ENCODE assay signal across 8 mouse cellular contexts in genomic region chr15:31531446-31532330, GRCm38 (mm10). TPM values are rescaled to one million over a fixed set of nuclear protein-coding genes. Genes with fewer than 3 reads are reported as not detected.
DNase-seq lines count a peak whose midpoint lies in the region; ATAC-seq and TF ChIP-seq lines count a peak whose summit lies in the region.

No protein-coding gene starts in this region.

- CTCF ChIA-PET in Patski (lab: Charles Lee): no interaction called here

- ATAC-seq in kidney, embryonic 15.5 days (replicated peaks; ENCODE audit: low FRiP score): no peak
- peak; percentile 10 for ATAC-seq in Patski
- peak; percentile 62 for ATAC-seq in granulocyte monocyte progenitor cell, adult 5-6 weeks (replicated peaks; ENCODE audit: poor library complexity, severe bottlenecking)
- ATAC-seq in liver, embryonic 16.5 days (ENCODE audit: low read depth): no peak

- 20% methylated on average over 16 of the region's 16 CpGs for WGBS in kidney, embryonic 15.5 days
- WGBS in liver, embryonic 16.5 days (ENCODE audit: insufficient replicate concordance): 7% methylated on average over 16 of the region's 16 CpGs
- WGBS in thymus, adult 2 months: under 1% methylated on average over 16 of the region's 16 CpGs

- no peak for TF ChIP-seq POLR2A in thymus, adult 2 months (IDR thresholded peaks at IDR 0.05; ENCODE audit: control insufficient read depth, extremely low read depth, insufficient read depth, low read length, poor library complexity)

- peak overlapping the region; percentile 92 for H3K9ac ChIP-seq in kidney, embryonic 15.5 days
- peak overlapping the region; percentile 94 for H3K9ac ChIP-seq in liver, embryonic 16.5 days (ENCODE audit: low read depth, low read length)

- POLR2A ChIA-PET in Patski (lab: Charles Lee): interaction anchor here (1.2 kb wide), 1 partner anchor 8 kb away, joined by 4 read pairs; no protein-coding TSS in a partner anchor

- no peak for TF ChIP-seq CTCF in Patski (IDR thresholded peaks at IDR 0.05)
- no peak for TF ChIP-seq CTCF in thymus, adult 2 months (IDR thresholded peaks at IDR 0.05; ENCODE audit: borderline replicate concordance, control insufficient read depth, extremely low read depth, insufficient read depth, low read length, poor library complexity)

- peaks cover 5% of the 10 kb centered on the region; the same call in 1 of the 2 replicates for H3K36me3 ChIP-seq in kidney, embryonic 15.5 days
- H3K36me3 ChIP-seq in liver, embryonic 16.5 days (ENCODE audit: control insufficient read depth, insufficient read depth): no peaks in the 10 kb centered on the region
- no peaks in the 10 kb centered on the region for H3K36me3 ChIP-seq in thymus, adult 2 months (ENCODE audit: control insufficient read depth, insufficient read depth, low read length)

- H3K27ac ChIP-seq in kidney, embryonic 15.5 days: peak overlapping the region; percentile 94
- H3K27ac ChIP-seq in liver, embryonic 16.5 days (ENCODE audit: low read length): peak overlapping the region; percentile 97
- H3K27ac ChIP-seq in thymus, adult 2 months (ENCODE audit: control insufficient read depth, insufficient read depth, low read length): peak overlapping the region; percentile 91

- in situ Hi-C loops in Patski (cut with MboI; ENCODE audit: low pct_unique_long_range_greater_than_20kb): no loop called here

- DNase-seq in kidney, postnatal 25 days: no peak
- DNase-seq in Patski (ENCODE audit: low read depth, low spot score): no peak
- DNase-seq in thymus, adult 2 months: peak; percentile 45
- DNase-seq in urinary bladder, postnatal 14 days (ENCODE audit: low spot score): no peak
- DNase-seq in layer of hippocampus, adult 9-11 months: no peak

- peak overlapping the region; percentile 62 for H3K4me2 ChIP-seq in kidney, embryonic 15.5 days
- peak overlapping the region; percentile 92 for H3K4me2 ChIP-seq in liver, embryonic 16.5 days (ENCODE audit: low read depth, low read length)

- H3K4me1 ChIP-seq in kidney, embryonic 15.5 days: peaks cover 30% of the 10 kb centered on the region
- peaks cover 49% of the 10 kb centered on the region for H3K4me1 ChIP-seq in liver, embryonic 16.5 days (ENCODE audit: control insufficient read depth, low read depth, low read length)
- H3K4me1 ChIP-seq in thymus, adult 2 months (replicated peaks; ENCODE audit: control insufficient read depth, insufficient read depth, low read length): peaks cover 9% of the 10 kb centered on the region; the same call in 1 of the 2 replicates

- peak overlapping the region; percentile 92 for H3K4me3 ChIP-seq in kidney, embryonic 15.5 days (replicated peaks)
- H3K4me3 ChIP-seq in liver, embryonic 16.5 days (ENCODE audit: low read depth, low read length): peak overlapping the region; percentile 85
- H3K4me3 ChIP-seq in thymus, adult 2 months (ENCODE audit: control insufficient read depth, insufficient read depth, low read length): peak overlapping the region; percentile 56

- H3K9me3 ChIP-seq in kidney, embryonic 15.5 days (replicated peaks): no peaks in the 10 kb centered on the region
- H3K9me3 ChIP-seq in liver, embryonic 16.5 days (replicated peaks; ENCODE audit: control insufficient read depth, low read length): no peaks in the 10 kb centered on the region

- H3K27me3 ChIP-seq in kidney, embryonic 15.5 days: no peaks in the 10 kb centered on the region
- no peaks in the 10 kb centered on the region for H3K27me3 ChIP-seq in Patski
- H3K27me3 ChIP-seq in liver, embryonic 16.5 days (ENCODE audit: control insufficient read depth, insufficient read depth, low read depth, low read length): no peaks in the 10 kb centered on the region
- no peaks in the 10 kb centered on the region for H3K27me3 ChIP-seq in thymus, adult 2 months (ENCODE audit: control insufficient read depth, insufficient read depth, low read length)

RNA-seq across cellular contexts. Expression of gene March6, which starts 0.8 kb away (rescaled TPM):
- polyA plus RNA-seq in kidney, embryonic 15.5 days (2015; fragmentation: Nextera tagmentation; extraction: Ambion mirVana): 31.5 and 32.6 TPM in 2 replicates
- 61.0 TPM for polyA plus RNA-seq in Patski (2021)
- total RNA-seq in granulocyte monocyte progenitor cell, adult 5-6 weeks (2014; fragmentation: Nextera tagmentation): 27.1 and 34.2 TPM in 2 replicates
- total RNA-seq in granulocyte monocyte progenitor cell, adult 5-6 weeks (2017): 26.4 and 30.3 TPM in 2 replicates
- polyA plus RNA-seq in liver, embryonic 16.5 days (2015; fragmentation: Nextera tagmentation; extraction: Ambion mirVana): 15.8 TPM in 2 replicates
- 24.0 and 27.3 TPM in 2 replicates for polyA plus RNA-seq in thymus, adult 2 months (2012; rRNA removed)

RNA-seq across cellular contexts. Expression of gene Cmbl, which starts 33.5 kb away (rescaled TPM):
- 13.6 and 14.6 TPM in 2 replicates for polyA plus RNA-seq in kidney, embryonic 15.5 days (2015; fragmentation: Nextera tagmentation; extraction: Ambion mirVana)
- polyA plus RNA-seq in Patski (2021): 0.51 TPM
- total RNA-seq in granulocyte monocyte progenitor cell, adult 5-6 weeks (2014; fragmentation: Nextera tagmentation): not detected in 2 replicates
- total RNA-seq in granulocyte monocyte progenitor cell, adult 5-6 weeks (2017): not detected in 2 replicates
- polyA plus RNA-seq in liver, embryonic 16.5 days (2015; fragmentation: Nextera tagmentation; extraction: Ambion mirVana): 12.7 and 16.4 TPM in 2 replicates
- 7.9 and 9.2 TPM in 2 replicates for polyA plus RNA-seq in thymus, adult 2 months (2012; rRNA removed)

Comparison
In these comparisons a context has a peak if more than half of its experiments do, and no peak if none do; other contexts are left out.
1. ATAC-seq: peak in Patski (single experiment) and granulocyte monocyte progenitor cell, adult 5-6 weeks (single experiment); none in kidney, embryonic 15.5 days (single experiment) and liver, embryonic 16.5 days (single experiment).
2. Peak in every context shown above with its lines, with median percentiles within 50 percentile points of each other: H3K27ac ChIP-seq and H3K4me3 ChIP-seq.